Mouse (Mus musculus): ENCODE measurements around the gene Olfr287.

The Olfr287 gene

GRCm38 (mm10) chr15:98220877-98221276 is at the start of gene Olfr287, which contains the start of gene Gm44579:
Olfr287 (minus strand) TSS chr15:98221056.
Gm44579 (minus strand) TSS chr15:98220977.
- DNase-seq (ENCODE audit: low read depth, low spot score): no peak

- no peak for DNase-seq (ENCODE audit: low read depth, low spot score)
These were observed 36.9 kb upstream of the Olfr287 start for GRCm38 (mm10) chr15:98257776-98258175.

GRCm38 (mm10) chr15:98257193-98257592 is 36.3 kb upstream of the Olfr287 start, which contains the start of gene H1fnt:
H1fnt (minus strand) TSS chr15:98257293.
- no peak for DNase-seq (ENCODE audit: low read depth, low spot score)

- DNase-seq (ENCODE audit: low read depth, low spot score): no peak
These were observed 35.4 kb upstream of the Olfr287 start for GRCm38 (mm10) chr15:98256271-98256670.

GRCm38 (mm10) chr15:98235442-98235841 is 14.6 kb upstream of the Olfr287 start:
- DNase-seq (ENCODE audit: low read depth, low spot score): no peak

- DNase-seq (ENCODE audit: low read depth, low spot score): no peak
These were observed 13.5 kb upstream of the Olfr287 start, which contains the start of gene Olfr286 for GRCm38 (mm10) chr15:98234350-98234749. Olfr286 (minus strand) TSS chr15:98234450.

- no peak for DNase-seq (ENCODE audit: low read depth, low spot score)
These were observed 5.2 kb upstream of the Olfr287 start for GRCm38 (mm10) chr15:98226096-98226495.

GRCm38 (mm10) chr15:98225610-98226009 is 4.8 kb upstream of the Olfr287 start:
- DNase-seq (ENCODE audit: low read depth, low spot score): no peak

- no peak for DNase-seq (ENCODE audit: low read depth, low spot score)
These were observed 1.5 kb upstream of the Olfr287 start for GRCm38 (mm10) chr15:98222377-98222776.

- no peak for DNase-seq (ENCODE audit: low read depth, low spot score)
These were observed 6.7 kb downstream of the Olfr287 start for GRCm38 (mm10) chr15:98214130-98214529.

- DNase-seq (ENCODE audit: low read depth, low spot score): no peak
These were observed 7.5 kb downstream of the Olfr287 start for GRCm38 (mm10) chr15:98213336-98213870.

- no peak for DNase-seq (ENCODE audit: low read depth, low spot score)
These were observed 11.2 kb downstream of the Olfr287 start for GRCm38 (mm10) chr15:98209676-98210075.

GRCm38 (mm10) chr15:98195442-98195841 is 25.4 kb downstream of the Olfr287 start, which contains the start of gene Olfr288:
Olfr288 (minus strand) TSS chr15:98195542.
- DNase-seq (ENCODE audit: low read depth, low spot score): no peak

GRCm38 (mm10) chr15:98184456-98184855 is 36.4 kb downstream of the Olfr287 start:
- no peak for DNase-seq (ENCODE audit: low read depth, low spot score)

- no peak for DNase-seq (ENCODE audit: low read depth, low spot score)
These were observed 38.8 kb downstream of the Olfr287 start for GRCm38 (mm10) chr15:98181856-98182570.

GRCm38 (mm10) chr15:98181132-98181711 is 39.6 kb downstream of the Olfr287 start:
- peak; percentile 84 for DNase-seq (ENCODE audit: low read depth, low spot score)

GRCm38 (mm10) chr15:98180567-98181131 is 40.2 kb downstream of the Olfr287 start:
- DNase-seq (ENCODE audit: low read depth, low spot score): no peak

GRCm38 (mm10) chr15:98177320-98177719 is 43.5 kb downstream of the Olfr287 start:
- DNase-seq (ENCODE audit: low read depth, low spot score): no peak

GRCm38 (mm10) chr15:98173821-98174220 is 47.0 kb downstream of the Olfr287 start:
- DNase-seq (ENCODE audit: low read depth, low spot score): peak; percentile 57

GRCm38 (mm10) chr15:98172113-98172512 is 48.7 kb downstream of the Olfr287 start:
- no peak for DNase-seq (ENCODE audit: low read depth, low spot score)

- DNase-seq (ENCODE audit: low read depth, low spot score): no peak
These were observed 49.9 kb downstream of the Olfr287 start for GRCm38 (mm10) chr15:98170917-98171316.

GRCm38 (mm10) chr15:98170365-98170764 is 50.5 kb downstream of the Olfr287 start:
- peak; percentile 21 for DNase-seq (ENCODE audit: low read depth, low spot score)

All from CD4-positive helper T cell, adult 2 months (primary cell).